In the genomic region with DNA sequence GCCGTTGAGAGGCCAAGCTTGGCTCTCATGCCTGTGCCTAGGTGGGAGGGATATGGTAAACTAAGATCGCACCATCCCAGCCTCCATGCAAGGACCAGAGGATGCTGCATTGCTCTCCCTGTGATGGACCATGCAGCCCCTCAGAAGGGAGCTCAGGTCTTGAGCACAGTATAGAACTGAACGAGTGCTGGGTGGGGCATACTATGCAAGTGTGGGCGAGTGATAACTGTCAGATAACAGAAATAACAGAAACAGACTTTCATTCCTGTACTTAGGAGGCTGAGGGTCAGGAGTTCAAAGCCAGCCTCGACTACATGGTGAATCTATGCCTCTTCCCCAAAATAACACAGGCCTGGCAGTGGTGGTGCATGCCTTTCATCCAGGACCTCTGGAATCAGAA, we compare ENCODE assay signal across 22 mouse cellular contexts. TPM values are rescaled to one million over a fixed set of nuclear protein-coding genes. Genes with fewer than 3 reads are reported as not detected.
A peak's percentile ranks its signal among the peaks of the same experiment; 100 is the strongest.
DNase-seq lines count a peak whose midpoint lies in the region; ATAC-seq and TF ChIP-seq lines count a peak whose summit lies in the region.
"Had no signal": no experiment of that assay in that cellular context is flagged by ENCODE, and none has a peak within 500 bp of the region (broad histone marks: within the 10 kb centered on the region; RNA-seq: fewer than 3 reads in every experiment).

No protein-coding gene starts in this region.

- intact Hi-C loops in gastrocnemius, adult 2 months (cut with DNase I) = loop anchor here (5.0 kb wide), 1 partner anchor 173 kb away; the partner anchor contains the start of gene Cdk2ap1
- intact Hi-C loops in gastrocnemius, postnatal 14 days (cut with DNase I; ENCODE audit: low total_unique reads) = loop anchor here (5.0 kb wide), 1 partner anchor 98 kb away; the partner anchor contains the start of gene Kmt5a

- TF ChIP-seq POLR2A in MEL (IDR thresholded peaks at IDR 0.05; ENCODE audit: control insufficient read depth in 1 of 2, insufficient read depth in 1 of 2, low read depth in 1 of 2, low read length in 2 of 2, poor library complexity in 1 of 2) = no peak

- H3K27ac ChIP-seq in gastrocnemius, adult 2 months = no peak overlapping the region
- H3K27ac ChIP-seq in liver, embryonic 11.5 days (ENCODE audit: low read depth, low read length) = no peak overlapping the region
- no peak overlapping the region for H3K27ac ChIP-seq in liver, embryonic 12.5 days
- no peak overlapping the region for H3K27ac ChIP-seq in liver, embryonic 14.5 days
- H3K27ac ChIP-seq in liver, postnatal 0 days (ENCODE audit: low read depth) = no peak overlapping the region
- peak overlapping the region; percentile 17; the same call in 1 of the 2 replicates for H3K27ac ChIP-seq in MEL (ENCODE audit: control insufficient read depth, low read depth, low read length)
- H3K27ac ChIP-seq: embryonic facial prominence, embryonic 10.5 days; embryonic facial prominence, embryonic 12.5 days; forebrain, embryonic 13.5 days; forebrain, embryonic 15.5 days had no signal

- no peaks in the 10 kb centered on the region for H3K9me3 ChIP-seq in liver, embryonic 11.5 days (ENCODE audit: control insufficient read depth, low read length)
- no peaks in the 10 kb centered on the region for H3K9me3 ChIP-seq in liver, embryonic 12.5 days (replicated peaks)
- H3K9me3 ChIP-seq in liver, embryonic 14.5 days (ENCODE audit: control insufficient read depth, low read length) = no peaks in the 10 kb centered on the region
- H3K9me3 ChIP-seq in liver, postnatal 0 days (ENCODE audit: low read length) = no peaks in the 10 kb centered on the region
- no peaks in the 10 kb centered on the region for H3K9me3 ChIP-seq in MEL (replicated peaks; ENCODE audit: insufficient read depth, low read length)
- H3K9me3 ChIP-seq: embryonic facial prominence, embryonic 10.5 days; embryonic facial prominence, embryonic 12.5 days; forebrain, embryonic 13.5 days; forebrain, embryonic 15.5 days; G1E had no signal

- peak; percentile 20; the same call in 1 of the 2 replicates for TF ChIP-seq EP300 in liver, embryonic 14.5 days (IDR thresholded peaks at IDR 0.05; ENCODE audit: low read depth)
- TF ChIP-seq EP300 in liver, postnatal 0 days (IDR thresholded peaks at IDR 0.05; ENCODE audit: low read depth) = no peak
- peak; percentile 63 to 78 for TF ChIP-seq EP300 in MEL (IDR thresholded peaks at IDR 0.05; ENCODE audit: low read depth in 1 of 2, low read length in 2 of 2)

- 0 out of 2 replicates have a peak, but pooled peaks have one; percentile 33 for ATAC-seq in liver, embryonic 11.5 days (replicated peaks; ENCODE audit: low FRiP score)
- ATAC-seq in liver, embryonic 12.5 days = no peak; the same call in 1 of the 2 replicates
- ATAC-seq in liver, embryonic 14.5 days (ENCODE audit: insufficient read depth) = no peak
- no peak for ATAC-seq in liver, postnatal 0 days
- ATAC-seq: CD4-positive, CD25-positive, alpha-beta regulatory T cell, adult 4 months; forebrain, embryonic 13.5 days; forebrain, embryonic 15.5 days had no signal

- no peak for TF ChIP-seq RAD21 in MEL (IDR thresholded peaks at IDR 0.05; ENCODE audit: low read depth, low read length)

- no peaks in the 10 kb centered on the region for H3K36me3 ChIP-seq in liver, embryonic 11.5 days (ENCODE audit: control insufficient read depth, insufficient read depth, low read length)
- H3K36me3 ChIP-seq in liver, embryonic 12.5 days = no peaks in the 10 kb centered on the region
- H3K36me3 ChIP-seq in liver, embryonic 14.5 days (replicated peaks; ENCODE audit: control insufficient read depth, insufficient read depth, low read depth) = no peaks in the 10 kb centered on the region
- H3K36me3 ChIP-seq in liver, postnatal 0 days (replicated peaks; ENCODE audit: insufficient read depth, low read length) = no peaks in the 10 kb centered on the region
- peaks cover 0 to 8% of the 10 kb centered on the region in 2 experiments; a peak in 2 of 4 replicates for H3K36me3 ChIP-seq in MEL (ENCODE audit: control insufficient read depth in 1 of 2, insufficient read depth in 2 of 2, low read length in 2 of 2)
- H3K36me3 ChIP-seq: embryonic facial prominence, embryonic 10.5 days; embryonic facial prominence, embryonic 12.5 days; forebrain, embryonic 15.5 days; G1E had no signal

- no peak for TF ChIP-seq CTCF in gastrocnemius, adult 2 months (IDR thresholded peaks at IDR 0.05)
- TF ChIP-seq CTCF in liver, embryonic 14.5 days (IDR thresholded peaks at IDR 0.05; ENCODE audit: low read depth) = no peak
- TF ChIP-seq CTCF in liver, postnatal 0 days (IDR thresholded peaks at IDR 0.05; ENCODE audit: low read depth) = no peak
- no peak for TF ChIP-seq CTCF in MEL (IDR thresholded peaks at IDR 0.05 in 2 of 3, conservative IDR thresholded peaks at IDR 0.05 in 1 of 3; ENCODE audit: control insufficient read depth in 1 of 3, insufficient read depth in 1 of 3, low read depth in 2 of 3, low read length in 3 of 3, poor library complexity in 1 of 3, severe bottlenecking in 1 of 3)

- peaks cover 25% of the 10 kb centered on the region for H3K4me1 ChIP-seq in liver, embryonic 11.5 days (replicated peaks; ENCODE audit: control insufficient read depth, insufficient read depth, low read length)
- H3K4me1 ChIP-seq in liver, embryonic 12.5 days = peaks cover 47% of the 10 kb centered on the region
- peaks cover 9 to 14% of the 10 kb centered on the region in 2 experiments for H3K4me1 ChIP-seq in liver, embryonic 14.5 days (replicated peaks; ENCODE audit: control insufficient read depth in 2 of 2, insufficient read depth in 2 of 2, low read length in 1 of 2)
- peaks cover 20% of the 10 kb centered on the region for H3K4me1 ChIP-seq in liver, postnatal 0 days (ENCODE audit: insufficient read depth)
- peaks cover 17 to 20% of the 10 kb centered on the region in 2 experiments for H3K4me1 ChIP-seq in MEL (ENCODE audit: control insufficient read depth in 1 of 2, insufficient read depth in 2 of 2, low read length in 2 of 2)

- H3K9ac ChIP-seq in liver, embryonic 11.5 days (ENCODE audit: low read depth, low read length) = no peak overlapping the region
- no peak overlapping the region for H3K9ac ChIP-seq in liver, embryonic 12.5 days
- H3K9ac ChIP-seq in liver, embryonic 14.5 days (replicated peaks) = no peak overlapping the region; the same call in 1 of the 2 replicates
- H3K9ac ChIP-seq in liver, postnatal 0 days (replicated peaks) = no peak overlapping the region
- H3K9ac ChIP-seq in MEL (ENCODE audit: control insufficient read depth, low read depth, low read length, poor library complexity, severe bottlenecking) = no peak overlapping the region
- H3K9ac ChIP-seq: embryonic facial prominence, embryonic 12.5 days; forebrain, embryonic 13.5 days; forebrain, embryonic 15.5 days had no signal

- H3K4me2 ChIP-seq in liver, embryonic 11.5 days = no peak overlapping the region
- no peak overlapping the region for H3K4me2 ChIP-seq in liver, embryonic 12.5 days
- no peak overlapping the region for H3K4me2 ChIP-seq in liver, embryonic 14.5 days (ENCODE audit: low read depth)
- H3K4me2 ChIP-seq in liver, postnatal 0 days (ENCODE audit: low read depth, low read length) = no peak overlapping the region
- H3K4me2 ChIP-seq: embryonic facial prominence, embryonic 12.5 days; forebrain, embryonic 13.5 days; forebrain, embryonic 15.5 days had no signal

- H3K79me2 ChIP-seq in MEL (ENCODE audit: control insufficient read depth, insufficient read depth, low read length, poor library complexity) = peaks cover 2% of the 10 kb centered on the region; the same call in 1 of the 2 replicates

- WGBS in liver, embryonic 11.5 days = 47% methylated on average over 5 of the region's 5 CpGs
- WGBS in liver, embryonic 12.5 days (ENCODE audit: insufficient replicate concordance) = 40% methylated on average over 5 of the region's 5 CpGs
- WGBS in liver, embryonic 14.5 days (ENCODE audit: insufficient replicate concordance) = 40% methylated on average over 5 of the region's 5 CpGs
- 48% methylated on average over 5 of the region's 5 CpGs for WGBS in liver, postnatal 0 days (ENCODE audit: insufficient replicate concordance)

- DNase-seq in gastrocnemius, adult 2 months = peak; percentile 13
- DNase-seq in gastrocnemius, postnatal 14 days = no peak
- DNase-seq in liver, embryonic 11.5 days (ENCODE audit: low spot score) = no peak
- no peak for DNase-seq in liver, embryonic 14.5 days (ENCODE audit: low read depth in 3 of 3, low spot score in 3 of 3)
- DNase-seq in liver, postnatal 0 days = no peak
- DNase-seq in MEL (ENCODE audit: low read depth, low spot score) = peak; percentile 65
- DNase-seq: adrenal gland, adult 2 months; adrenal gland, postnatal 10 days; adrenal gland, postnatal 25 days; B cell, adult 2 months; cerebellum, adult 11 months; cerebellum, adult 18-20 months; cerebellum, adult 8-10 months; cerebellum, adult 9-11 months; cerebellum, postnatal 14 days had no signal

- H3K4me3 ChIP-seq in gastrocnemius, adult 2 months = no peak overlapping the region
- H3K4me3 ChIP-seq in liver, embryonic 11.5 days (ENCODE audit: low read depth, low read length) = no peak overlapping the region
- H3K4me3 ChIP-seq in liver, embryonic 12.5 days = no peak overlapping the region
- H3K4me3 ChIP-seq in liver, embryonic 14.5 days (ENCODE audit: insufficient read depth in 1 of 2, low read depth in 2 of 2, low read length in 2 of 2) = no peak overlapping the region
- H3K4me3 ChIP-seq in liver, postnatal 0 days (ENCODE audit: low read depth, low read length) = no peak overlapping the region
- no peak overlapping the region for H3K4me3 ChIP-seq in MEL (ENCODE audit: control insufficient read depth in 1 of 2, insufficient read depth in 1 of 2, low read depth in 2 of 2, low read length in 2 of 2)
- H3K4me3 ChIP-seq: embryonic facial prominence, embryonic 10.5 days; embryonic facial prominence, embryonic 12.5 days; forebrain, embryonic 13.5 days; forebrain, embryonic 15.5 days had no signal

- peaks cover 21% of the 10 kb centered on the region for H3K27me3 ChIP-seq in liver, embryonic 11.5 days (replicated peaks; ENCODE audit: control insufficient read depth, insufficient read depth, low read length)
- H3K27me3 ChIP-seq in liver, embryonic 12.5 days (replicated peaks) = peaks cover 45% of the 10 kb centered on the region
- peaks cover 21% of the 10 kb centered on the region for H3K27me3 ChIP-seq in liver, embryonic 14.5 days (ENCODE audit: control insufficient read depth, insufficient read depth, low read length)
- peaks cover 23% of the 10 kb centered on the region for H3K27me3 ChIP-seq in liver, postnatal 0 days (ENCODE audit: insufficient read depth, low read length)
- no peaks in the 10 kb centered on the region for H3K27me3 ChIP-seq in MEL (ENCODE audit: control insufficient read depth in 1 of 2, insufficient read depth in 2 of 2, low read length in 2 of 2)
- H3K27me3 ChIP-seq: embryonic facial prominence, embryonic 12.5 days; forebrain, embryonic 13.5 days; forebrain, embryonic 15.5 days had no signal

RNA-seq across cellular contexts. Expression of gene Rilpl1, which starts 3.8 kb away (rescaled TPM):
- 100 to 1,000 TPM; 243 to 286 TPM for total RNA-seq in gastrocnemius, adult 2 months (2021)
- 10 to 100 TPM; 61.8 to 96.0 TPM for total RNA-seq in gastrocnemius, postnatal 14 days (2021)
- 9.8 and 10.6 TPM in 2 replicates for polyA plus RNA-seq in liver, embryonic 11.5 days (2014; fragmentation: Nextera tagmentation; extraction: Ambion mirVana)
- 4.5 and 4.9 TPM in 2 replicates for polyA plus RNA-seq in liver, embryonic 12.5 days (2016; fragmentation: Nextera tagmentation; extraction: Ambion mirVana)
- 0.71 and 0.98 TPM in 2 replicates for polyA plus RNA-seq in liver, embryonic 14.5 days (2012; rRNA removed)
- polyA plus RNA-seq in liver, embryonic 14.5 days (2014; fragmentation: Nextera tagmentation; extraction: Ambion mirVana) = 1.4 and 2.1 TPM in 2 replicates
- 2.4 and 3.3 TPM in 2 replicates for polyA plus RNA-seq in liver, postnatal 0 days (2015; fragmentation: Nextera tagmentation; extraction: Ambion mirVana)
- total RNA-seq in MEL (2012; rRNA removed) = 5.0 and 5.7 TPM in 2 replicates
- 1 to 10 TPM in 1 of 2 experiments, not detected in 1; 8.6 TPM for polyA plus RNA-seq in MEL (2012; ENCODE audit: insufficient read depth in 1 of 2, insufficient read length in 2 of 2, low read depth in 1 of 2, low replicate concordance in 2 of 2, missing spikeins in 1 of 2)

RNA-seq across cellular contexts. Expression of gene Tmed2, which starts 5.5 kb away (rescaled TPM):
- total RNA-seq in gastrocnemius, adult 2 months (2021) = 100 to 1,000 TPM; 144 to 170 TPM
- 100 to 1,000 TPM; 138 to 152 TPM for total RNA-seq in gastrocnemius, postnatal 14 days (2021)
- 521 and 566 TPM in 2 replicates for polyA plus RNA-seq in liver, embryonic 11.5 days (2014; fragmentation: Nextera tagmentation; extraction: Ambion mirVana)
- polyA plus RNA-seq in liver, embryonic 12.5 days (2016; fragmentation: Nextera tagmentation; extraction: Ambion mirVana) = 394 and 403 TPM in 2 replicates
- polyA plus RNA-seq in liver, embryonic 14.5 days (2012; rRNA removed) = 76.9 and 99.9 TPM in 2 replicates
- polyA plus RNA-seq in liver, embryonic 14.5 days (2014; fragmentation: Nextera tagmentation; extraction: Ambion mirVana) = 321 and 328 TPM in 2 replicates
- polyA plus RNA-seq in liver, postnatal 0 days (2015; fragmentation: Nextera tagmentation; extraction: Ambion mirVana) = 253 and 267 TPM in 2 replicates
- 245 and 255 TPM in 2 replicates for total RNA-seq in MEL (2012; rRNA removed)
- 100 to 1,000 TPM in 1 of 2 experiments, not detected in 1; 252 TPM for polyA plus RNA-seq in MEL (2012; ENCODE audit: insufficient read depth in 1 of 2, insufficient read length in 2 of 2, low read depth in 1 of 2, low replicate concordance in 2 of 2, missing spikeins in 1 of 2)

RNA-seq across cellular contexts. Expression of gene Ddx55, which starts 17.6 kb away (rescaled TPM):
- total RNA-seq in gastrocnemius, adult 2 months (2021) = 1 to 10 TPM; 4.5 to 4.8 TPM
- total RNA-seq in gastrocnemius, postnatal 14 days (2021) = 1 to 10 TPM; 3.5 to 4.1 TPM
- 18.9 and 19.6 TPM in 2 replicates for polyA plus RNA-seq in liver, embryonic 11.5 days (2014; fragmentation: Nextera tagmentation; extraction: Ambion mirVana)
- polyA plus RNA-seq in liver, embryonic 12.5 days (2016; fragmentation: Nextera tagmentation; extraction: Ambion mirVana) = 11.9 and 12.4 TPM in 2 replicates
- 5.2 and 7.1 TPM in 2 replicates for polyA plus RNA-seq in liver, embryonic 14.5 days (2012; rRNA removed)
- 4.7 and 5.4 TPM in 2 replicates for polyA plus RNA-seq in liver, embryonic 14.5 days (2014; fragmentation: Nextera tagmentation; extraction: Ambion mirVana)
- polyA plus RNA-seq in liver, postnatal 0 days (2015; fragmentation: Nextera tagmentation; extraction: Ambion mirVana) = 3.6 and 3.7 TPM in 2 replicates
- total RNA-seq in MEL (2012; rRNA removed) = 29.1 and 33.8 TPM in 2 replicates
- 10 to 100 TPM in 1 of 2 experiments, not detected in 1; 43.2 TPM for polyA plus RNA-seq in MEL (2012; ENCODE audit: insufficient read depth in 1 of 2, insufficient read length in 2 of 2, low read depth in 1 of 2, low replicate concordance in 2 of 2, missing spikeins in 1 of 2)

RNA-seq across cellular contexts. Expression of gene Eif2b1, which starts 43.9 kb away (rescaled TPM):
- total RNA-seq in gastrocnemius, adult 2 months (2021) = 10 to 100 TPM; 36.7 to 38.5 TPM
- total RNA-seq in gastrocnemius, postnatal 14 days (2021) = 10 to 100 TPM; 40.2 to 42.9 TPM
- 119 and 123 TPM in 2 replicates for polyA plus RNA-seq in liver, embryonic 11.5 days (2014; fragmentation: Nextera tagmentation; extraction: Ambion mirVana)
- polyA plus RNA-seq in liver, embryonic 12.5 days (2016; fragmentation: Nextera tagmentation; extraction: Ambion mirVana) = 74.6 and 80.1 TPM in 2 replicates
- polyA plus RNA-seq in liver, embryonic 14.5 days (2012; rRNA removed) = 19.7 and 25.7 TPM in 2 replicates
- 50.5 and 52.2 TPM in 2 replicates for polyA plus RNA-seq in liver, embryonic 14.5 days (2014; fragmentation: Nextera tagmentation; extraction: Ambion mirVana)
- polyA plus RNA-seq in liver, postnatal 0 days (2015; fragmentation: Nextera tagmentation; extraction: Ambion mirVana) = 26.3 and 30.7 TPM in 2 replicates
- total RNA-seq in MEL (2012; rRNA removed) = 96.6 and 119 TPM in 2 replicates
- 100 to 1,000 TPM; 126 to 599 TPM for polyA plus RNA-seq in MEL (2012; ENCODE audit: insufficient read depth in 1 of 2, insufficient read length in 2 of 2, low read depth in 1 of 2, low replicate concordance in 2 of 2, missing spikeins in 1 of 2)

RNA-seq across cellular contexts. Expression of gene Gtf2h3, which starts 43.9 kb away (rescaled TPM):
- total RNA-seq in gastrocnemius, adult 2 months (2021) = 10 to 100 TPM; 15.4 to 16.3 TPM
- total RNA-seq in gastrocnemius, postnatal 14 days (2021) = 10 to 100 TPM; 14.9 to 15.0 TPM
- polyA plus RNA-seq in liver, embryonic 11.5 days (2014; fragmentation: Nextera tagmentation; extraction: Ambion mirVana) = 69.7 and 69.9 TPM in 2 replicates
- polyA plus RNA-seq in liver, embryonic 12.5 days (2016; fragmentation: Nextera tagmentation; extraction: Ambion mirVana) = 42.1 and 43.3 TPM in 2 replicates
- polyA plus RNA-seq in liver, embryonic 14.5 days (2012; rRNA removed) = 11.5 and 20.8 TPM in 2 replicates
- 21.8 and 24.4 TPM in 2 replicates for polyA plus RNA-seq in liver, embryonic 14.5 days (2014; fragmentation: Nextera tagmentation; extraction: Ambion mirVana)
- polyA plus RNA-seq in liver, postnatal 0 days (2015; fragmentation: Nextera tagmentation; extraction: Ambion mirVana) = 13.2 and 14.7 TPM in 2 replicates
- 88.2 and 116 TPM in 2 replicates for total RNA-seq in MEL (2012; rRNA removed)
- 10 to 100 TPM in 1 of 2 experiments, not detected in 1; 86.1 TPM for polyA plus RNA-seq in MEL (2012; ENCODE audit: insufficient read depth in 1 of 2, insufficient read length in 2 of 2, low read depth in 1 of 2, low replicate concordance in 2 of 2, missing spikeins in 1 of 2)

Comparison
In these comparisons a context has a peak if more than half of its experiments do, and no peak if none do; other contexts are left out.
1. DNase-seq: peak in gastrocnemius, adult 2 months (single experiment) and MEL (single experiment); none in gastrocnemius, postnatal 14 days (single experiment), liver, embryonic 11.5 days (single experiment), liver, embryonic 14.5 days (0 of 3) and liver, postnatal 0 days (single experiment).